Mouse (Mus musculus) stomach, postnatal 0 days (tissue): ENCODE results near the gene Cntn5. TPM values are rescaled to one million over a fixed set of nuclear protein-coding genes. Genes with fewer than 3 reads are reported as not detected.

Source experiments
- ATAC-seq: fragments of 200-750 bp; cut with Nextera tagmentation; 2 replicates; pipeline ENCODE4 v1.8.0; 2017; ENCODE audit not compliant: low FRiP score, low TSS enrichment
- DNase-seq: peaks from one replicate; pipeline ENCODE4 v3.0.0-alpha.2; 2016; ENCODE audit warnings: low spot score
- H3K27ac ChIP-seq: fragments of 300-500 bp; sonication (generic); replicated peaks from 2 replicates; pipeline ENCODE4 v1.5.1; 2014; ENCODE audit warnings: mild to moderate bottlenecking, control low read depth
- H3K27me3 ChIP-seq: fragments of 300-500 bp; sonication (generic); 2 replicates; pipeline ENCODE4 v1.6.1; 2014; ENCODE audit warnings: low read length; ENCODE audit not compliant: control insufficient read depth, insufficient read depth
- H3K36me3 ChIP-seq: fragments of 300-500 bp; sonication (generic); 2 replicates; pipeline ENCODE4 v1.6.1; 2014; ENCODE audit warnings: low read length, mixed read lengths; ENCODE audit not compliant: control insufficient read depth, insufficient read depth
- H3K4me1 ChIP-seq: fragments of 300-500 bp; sonication (generic); replicated peaks from 2 replicates; pipeline ENCODE4 v1.6.1; 2014; ENCODE audit warnings: antibody characterized with exemption; ENCODE audit not compliant: control insufficient read depth, insufficient read depth
- H3K4me2 ChIP-seq: fragments of 300-500 bp; sonication (generic); replicated peaks from 2 replicates; pipeline ENCODE4 v1.6.1; 2014; ENCODE audit warnings: low read depth, mild to moderate bottlenecking, control low read depth, moderate library complexity
- H3K4me3 ChIP-seq: fragments of 300-500 bp; sonication (generic); 2 replicates; pipeline ENCODE4 v1.5.1; 2014; ENCODE audit warnings: low read depth, low read length, control low read depth
- H3K9ac ChIP-seq: fragments of 300-500 bp; sonication (generic); 2 replicates; pipeline ENCODE4 v1.6.1; 2014; ENCODE audit warnings: mild to moderate bottlenecking, low read length, control low read depth, mixed read lengths
- H3K9me3 ChIP-seq: fragments of 300-500 bp; sonication (generic); 2 replicates; pipeline ENCODE4 v1.6.1; 2016; ENCODE audit warnings: low read length; ENCODE audit not compliant: control insufficient read depth
- CTCF ChIP-seq: IDR thresholded peaks from 2 replicates; pipeline ENCODE4 v1.5.1; 2016; ENCODE audit warnings: antibody characterized with exemption, low read depth, mild to moderate bottlenecking, moderate library complexity
- EP300 ChIP-seq: optimal IDR thresholded peaks from 2 replicates; pipeline ENCODE3; 2016; ENCODE audit warnings: antibody characterized with exemption
- WGBS: fragments of 180-500 bp; shearing (Covaris S2); extraction: QIAGEN DNeasy Blood & Tissue Kit; methylation state at CpG from one replicate; pipeline ENCODE4 v1.1.7; 2014; 5-methylcytosine and 5-hydroxymethylcytosine counted together
- polyA plus RNA-seq: library from polyadenylated mRNA; unstranded; fragments of >200 nt; fragmentation: Nextera tagmentation; extraction: Ambion mirVana; gene quantifications from 2 replicates; pipeline ENCODE4 v1.2.1, GENCODE M21; 2015

Cntn5 gene
- polyA plus RNA-seq, result 0.46 and 0.49 TPM in 2 replicates

DNA sequence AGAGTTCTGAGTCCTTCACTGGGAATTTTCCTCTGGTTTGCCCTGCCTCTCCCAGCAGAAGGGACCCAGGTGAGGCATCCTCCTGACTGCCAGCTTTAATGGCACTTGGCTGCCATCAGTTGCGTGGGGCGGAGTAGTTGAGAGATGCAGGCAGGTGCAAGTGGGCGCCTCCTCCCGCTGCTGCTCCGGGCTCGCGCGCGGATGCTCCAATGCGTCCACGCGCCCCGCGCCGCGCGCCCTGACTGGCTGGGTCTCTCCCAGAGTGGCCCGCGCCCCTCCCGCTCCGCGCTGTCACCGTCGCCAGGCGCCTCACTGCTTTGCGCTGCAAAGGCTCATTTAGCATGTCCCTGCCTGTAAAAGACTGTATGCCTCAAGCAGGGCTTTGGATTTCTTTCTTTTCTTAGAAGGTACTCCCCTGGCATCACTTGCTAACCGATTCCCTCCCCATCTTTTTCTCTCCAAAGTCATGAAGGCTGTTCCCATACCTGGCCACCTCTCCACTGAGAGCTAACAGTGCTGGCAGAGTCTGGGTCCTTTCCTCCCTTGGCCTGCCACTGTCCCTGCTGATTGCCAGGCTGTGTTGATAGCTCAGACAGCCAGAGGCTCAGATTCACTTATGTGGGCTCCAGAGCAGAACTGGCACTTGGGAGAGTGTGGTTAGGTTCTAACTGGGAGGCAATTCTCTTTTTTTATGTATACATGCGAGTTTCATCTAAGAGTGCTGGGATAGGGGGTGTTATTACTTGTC is at the start of gene Cntn5:
Cntn5 (minus strand) TSS at position 160 of the 748 bp plus-strand sequence.
- H3K9me3 ChIP-seq, result no peaks in the 10 kb centered on the region
- no peaks in the 10 kb centered on the region for H3K36me3 ChIP-seq
- H3K4me2 ChIP-seq, result peak within 1 kb of the TSS; percentile 26
- H3K9ac ChIP-seq, result no peak within 1 kb of the TSS
- WGBS, result 3% methylated on average over 28 of the region's 28 CpGs
- no peak within 1 kb of the TSS for H3K27ac ChIP-seq
- no peak for ATAC-seq
- no peaks in the 10 kb centered on the region for H3K4me1 ChIP-seq
- DNase-seq, result no peak
- no peaks in the 10 kb centered on the region for H3K27me3 ChIP-seq
- TF ChIP-seq CTCF (no peak), EP300 (no peak)
- H3K4me3 ChIP-seq, result no peak within 1 kb of the TSS

DNA sequence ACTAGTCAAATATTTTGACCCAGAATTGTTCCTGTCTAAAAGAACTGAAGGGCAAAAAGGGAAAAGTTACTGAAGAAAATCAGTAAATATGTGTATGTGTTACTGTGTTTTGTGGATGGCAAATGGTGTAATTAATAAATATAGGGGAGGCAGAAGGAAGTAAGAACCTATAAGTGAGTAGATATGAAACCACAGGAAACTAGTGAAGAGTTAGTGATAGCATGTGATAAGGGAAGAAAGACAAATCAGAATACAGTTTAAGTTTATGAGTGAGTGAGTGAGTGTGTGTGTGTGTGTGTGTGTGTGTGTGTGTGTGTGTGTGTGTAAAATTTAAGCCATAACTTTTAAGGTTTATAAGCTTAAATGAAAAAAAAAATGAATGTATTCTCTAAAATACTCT is 45.9 kb upstream of the Cntn5 start:
- no peak overlapping the region for H3K27ac ChIP-seq
- H3K9ac ChIP-seq, result no peak overlapping the region
- DNase-seq (no peak), ATAC-seq (no peak)
- H3K27me3 ChIP-seq, result no peaks in the 10 kb centered on the region
- no peaks in the 10 kb centered on the region for H3K9me3 ChIP-seq
- H3K4me3 ChIP-seq, result no peak overlapping the region
- no peak overlapping the region for H3K4me2 ChIP-seq
- no peaks in the 10 kb centered on the region for H3K4me1 ChIP-seq
- no peak for TF ChIP-seq EP300
- no peak for TF ChIP-seq CTCF
- no peaks in the 10 kb centered on the region for H3K36me3 ChIP-seq

DNA sequence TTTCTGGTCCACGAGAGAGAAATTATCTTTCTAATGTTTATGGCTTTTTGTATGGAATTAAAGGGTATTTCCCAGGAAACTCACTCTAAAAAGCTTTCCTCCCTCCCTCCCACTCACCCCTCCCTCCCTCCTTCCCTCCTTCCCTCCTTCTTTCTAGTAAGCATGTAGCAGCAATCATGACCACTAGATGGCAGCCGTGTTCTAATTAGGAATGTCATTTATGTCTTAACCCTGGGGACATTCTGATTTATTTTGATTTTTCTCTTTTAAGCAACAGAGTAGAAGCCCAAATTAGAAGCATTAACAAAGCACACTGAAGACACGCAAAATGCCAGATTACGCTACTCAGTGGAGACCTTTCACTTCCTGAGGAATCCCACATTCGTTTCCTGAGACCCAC is 5.0 kb upstream of the Cntn5 start:
- H3K36me3 ChIP-seq, result no peaks in the 10 kb centered on the region
- no peak overlapping the region for H3K27ac ChIP-seq
- no peak for TF ChIP-seq EP300
- peak; percentile 77 for TF ChIP-seq CTCF
- H3K4me2 ChIP-seq, result no peak overlapping the region
- DNase-seq, result peak; percentile 54
- H3K4me1 ChIP-seq, result no peaks in the 10 kb centered on the region
- H3K9ac ChIP-seq, result no peak overlapping the region
- no peak for ATAC-seq
- no peak overlapping the region for H3K4me3 ChIP-seq
- 23% methylated on average over 5 of the region's 5 CpGs for WGBS
- H3K27me3 ChIP-seq, result no peaks in the 10 kb centered on the region
- H3K9me3 ChIP-seq, result no peaks in the 10 kb centered on the region

DNA sequence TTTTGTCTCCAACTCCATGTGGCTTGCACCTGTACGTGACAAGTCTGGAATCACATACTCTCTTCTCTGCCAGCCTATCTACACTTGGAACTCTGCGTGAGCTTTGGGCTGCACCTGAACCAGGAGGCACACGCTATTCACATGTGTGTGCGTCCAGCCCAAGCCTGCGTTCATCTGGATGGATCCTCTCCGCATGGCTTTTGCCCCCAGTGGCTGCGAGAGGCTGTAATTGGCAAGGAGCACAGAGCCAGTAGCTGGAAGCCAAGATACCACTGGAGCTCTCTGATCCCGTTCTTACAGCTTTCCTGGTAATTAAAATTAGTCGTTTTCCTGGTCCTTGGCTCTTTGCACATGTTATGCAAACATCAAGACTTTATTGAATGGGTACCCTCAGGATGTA is 1.1 kb upstream of the Cntn5 start:
- no peak for TF ChIP-seq EP300
- TF ChIP-seq CTCF, result no peak
- H3K36me3 ChIP-seq, result no peaks in the 10 kb centered on the region
- no peak overlapping the region for H3K4me2 ChIP-seq
- no peak overlapping the region for H3K9ac ChIP-seq
- H3K4me3 ChIP-seq, result no peak overlapping the region
- 67% methylated on average over 9 of the region's 9 CpGs for WGBS
- no peaks in the 10 kb centered on the region for H3K27me3 ChIP-seq
- DNase-seq (no peak), ATAC-seq (no peak)
- H3K27ac ChIP-seq, result no peak overlapping the region
- no peaks in the 10 kb centered on the region for H3K4me1 ChIP-seq
- no peaks in the 10 kb centered on the region for H3K9me3 ChIP-seq

DNA sequence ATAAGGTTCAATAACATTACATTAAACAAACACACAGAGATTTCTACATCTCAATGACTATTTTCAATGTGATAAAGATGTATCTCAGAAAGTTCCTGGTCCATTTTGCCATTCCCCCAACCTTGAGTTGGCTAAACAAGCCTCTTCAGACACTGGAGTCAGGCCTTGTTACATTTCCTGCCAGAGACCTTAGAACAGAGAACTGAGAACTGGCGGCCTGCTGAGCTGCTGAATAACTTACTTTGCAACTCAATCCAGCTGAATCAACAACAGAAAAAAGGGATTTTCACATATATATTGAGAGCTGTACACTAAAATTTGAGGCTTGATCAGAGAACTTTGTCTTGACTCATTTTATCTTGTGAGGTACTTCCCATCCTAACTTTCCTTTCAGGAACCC is 24.8 kb downstream of the Cntn5 start:
- no peak overlapping the region for H3K27ac ChIP-seq
- no peaks in the 10 kb centered on the region for H3K4me1 ChIP-seq
- H3K36me3 ChIP-seq, result no peaks in the 10 kb centered on the region
- no peak overlapping the region for H3K4me3 ChIP-seq
- H3K27me3 ChIP-seq, result no peaks in the 10 kb centered on the region
- no peak for ATAC-seq
- H3K9ac ChIP-seq, result no peak overlapping the region
- no peak for TF ChIP-seq CTCF
- TF ChIP-seq EP300, result no peak
- DNase-seq, result no peak
- H3K4me2 ChIP-seq, result no peak overlapping the region
- 59% methylated on average over 1 of the region's 1 CpGs for WGBS
- no peaks in the 10 kb centered on the region for H3K9me3 ChIP-seq

DNA sequence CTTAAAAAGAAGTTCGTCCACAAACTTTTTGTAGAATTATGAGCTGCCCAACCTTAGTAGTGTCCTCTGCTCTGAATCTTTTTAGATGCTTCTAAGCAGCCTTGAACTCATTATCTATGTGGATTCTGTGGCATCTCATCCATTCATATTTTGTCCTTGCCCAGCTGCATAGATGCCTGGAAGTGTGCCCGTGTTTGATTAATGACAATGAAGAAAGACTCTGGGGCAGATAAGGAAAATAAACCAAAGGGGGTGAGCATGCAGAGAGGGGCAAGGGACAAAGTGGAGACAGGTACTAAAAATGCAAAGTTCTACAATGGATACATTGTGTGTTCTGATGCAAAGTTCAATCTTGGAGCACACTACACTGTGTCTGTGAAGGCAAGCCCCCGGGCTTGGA is 30.7 kb downstream of the Cntn5 start:
- WGBS, result 72% methylated on average over 3 of the region's 3 CpGs
- no peak for ATAC-seq
- TF ChIP-seq EP300, result no peak
- TF ChIP-seq CTCF, result no peak

More for the DNA sequence above, 30.7 kb downstream of the Cntn5 start:
- no peaks in the 10 kb centered on the region for H3K36me3 ChIP-seq
- H3K27ac ChIP-seq, result no peak overlapping the region
- H3K9ac ChIP-seq, result no peak overlapping the region
- DNase-seq, result no peak
- H3K4me3 ChIP-seq, result no peak overlapping the region
- no peak overlapping the region for H3K4me2 ChIP-seq
- H3K9me3 ChIP-seq, result no peaks in the 10 kb centered on the region
- no peaks in the 10 kb centered on the region for H3K27me3 ChIP-seq
- no peaks in the 10 kb centered on the region for H3K4me1 ChIP-seq
